Mouse (Mus musculus) embryonic facial prominence, embryonic 11.5 days (tissue): ENCODE measurements around the gene Il17rc. TPM values are rescaled to one million over a fixed set of nuclear protein-coding genes. Genes with fewer than 3 reads are reported as not detected.
A peak's percentile ranks its signal among the peaks of the same experiment; 100 is the strongest.

ENCODE experiments used
- ATAC-seq: fragments of 200-750 bp; cut with Nextera tagmentation; replicated peaks from 2 replicates; pipeline ENCODE4 v1.8.0; 2017; ENCODE audit warnings: low read depth; ENCODE audit not compliant: insufficient number of reproducible peaks, low FRiP score, low TSS enrichment
- DNase-seq: peaks from one replicate; pipeline ENCODE4 v3.0.0-alpha.2; 2015; ENCODE audit warnings: low spot score
- H3K27ac ChIP-seq: fragments of 300-500 bp; sonication (generic); replicated peaks from 2 replicates; pipeline ENCODE4 v1.5.1; 2014; ENCODE audit warnings: mild to moderate bottlenecking, low read depth, low read length, control low read depth
- H3K27me3 ChIP-seq: fragments of 300-500 bp; sonication (generic); 2 replicates; pipeline ENCODE4 v1.6.1; 2014; ENCODE audit warnings: mild to moderate bottlenecking, low read length, moderate library complexity, mixed read lengths; ENCODE audit not compliant: control insufficient read depth, insufficient read depth
- H3K36me3 ChIP-seq: fragments of 300-500 bp; sonication (generic); replicated peaks from 2 replicates; pipeline ENCODE4 v1.6.1; 2014; ENCODE audit warnings: low read depth, mild to moderate bottlenecking, low read length, moderate library complexity, mixed read lengths; ENCODE audit not compliant: control insufficient read depth, insufficient read depth
- H3K4me1 ChIP-seq: fragments of 300-500 bp; sonication (generic); 2 replicates; pipeline ENCODE4 v1.6.1; 2014; ENCODE audit warnings: low read length, mixed read lengths; ENCODE audit not compliant: control insufficient read depth, insufficient read depth
- H3K4me2 ChIP-seq: fragments of 300-500 bp; sonication (generic); 2 replicates; pipeline ENCODE4 v1.6.1; 2014; ENCODE audit warnings: low read depth, mild to moderate bottlenecking, control low read depth, low read length, moderate library complexity
- H3K4me3 ChIP-seq: fragments of 300-500 bp; sonication (generic); 2 replicates; pipeline ENCODE4 v1.5.1; 2014; ENCODE audit warnings: low read depth, low read length, control low read depth
- H3K9ac ChIP-seq: fragments of 300-500 bp; sonication (generic); replicated peaks from 2 replicates; pipeline ENCODE4 v1.6.1; 2014; ENCODE audit warnings: mild to moderate bottlenecking, control low read depth, low read length
- H3K9me3 ChIP-seq: fragments of 300-500 bp; sonication (generic); replicated peaks from 2 replicates; pipeline ENCODE4 v1.6.1; 2016; ENCODE audit warnings: mild to moderate bottlenecking, low read length, inconsistent platforms, mixed read lengths; ENCODE audit not compliant: control insufficient read depth
- WGBS: fragments of 180-500 bp; shearing (Covaris S2); extraction: QIAGEN DNeasy Blood & Tissue Kit; methylation state at CpG from one replicate; pipeline ENCODE4 v1.1.7; 2014; 5-methylcytosine and 5-hydroxymethylcytosine counted together
- polyA plus RNA-seq: library from polyadenylated mRNA; unstranded; fragments of >200 nt; fragmentation: Nextera tagmentation; extraction: Ambion mirVana; gene quantifications from 2 replicates; pipeline ENCODE4 v1.2.1, GENCODE M21; 2014

Gene Il17rc
- polyA plus RNA-seq, 1 experiment from 2014 or later = 1.3 TPM

- H3K27me3 ChIP-seq = peaks cover 17% of the 10 kb centered on the region
- H3K4me3 ChIP-seq = no peak overlapping the region
- DNase-seq = no peak
- ATAC-seq = no peak
- WGBS = 83% methylated on average over 6 of the region's 6 CpGs
- H3K9ac ChIP-seq = no peak overlapping the region
- H3K4me1 ChIP-seq = peaks cover 6% of the 10 kb centered on the region
- H3K36me3 ChIP-seq = no peaks in the 10 kb centered on the region
- H3K27ac ChIP-seq = no peak overlapping the region
- H3K4me2 ChIP-seq = no peak overlapping the region
- H3K9me3 ChIP-seq = no peaks in the 10 kb centered on the region
Observed at GRCm38 (mm10) chr6:113473715-113474114, 2.5 kb downstream of the Il17rc start.

DNA sequence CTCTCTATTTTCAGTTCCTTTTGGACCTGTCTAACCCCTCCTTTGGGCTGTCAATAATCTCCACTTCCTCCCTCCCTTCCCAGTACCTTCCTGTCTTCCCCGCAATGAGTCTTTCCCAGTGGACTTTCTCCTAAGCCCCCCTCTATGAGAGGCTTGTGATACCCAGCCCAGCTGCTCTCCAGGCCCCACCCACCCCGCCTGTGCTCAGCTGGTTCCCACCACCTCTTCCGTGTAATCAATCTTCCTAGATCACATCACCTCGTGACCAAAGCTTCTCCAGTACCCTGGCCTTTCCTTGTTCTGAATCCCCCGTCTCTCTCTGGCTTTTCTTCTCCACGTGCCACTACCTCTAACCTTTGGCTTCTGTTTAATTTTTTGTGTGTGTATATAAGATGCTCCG lies 6.1 kb downstream of the Il17rc start:
- DNase-seq (no peak), ATAC-seq (no peak)
- WGBS = 47% methylated on average over 7 of the region's 7 CpGs
- Histone ChIP-seq H3K4me1 (no peaks in the 10 kb centered on the region), H3K4me2 (no peak overlapping the region), H3K9me3 (no peaks in the 10 kb centered on the region), H3K4me3 (no peak overlapping the region), H3K27me3 (peaks cover 13% of the 10 kb centered on the region), H3K27ac (no peak overlapping the region), H3K36me3 (no peaks in the 10 kb centered on the region), H3K9ac (no peak overlapping the region)

- Histone ChIP-seq H3K27ac (no peak overlapping the region), H3K36me3 (no peaks in the 10 kb centered on the region), H3K4me1 (peaks cover 3% of the 10 kb centered on the region; the same call in 1 of the 2 replicates), H3K4me3 (no peak overlapping the region), H3K9me3 (no peaks in the 10 kb centered on the region), H3K9ac (no peak overlapping the region), H3K4me2 (no peak overlapping the region), H3K27me3 (peaks cover 18% of the 10 kb centered on the region)
- 79% methylated on average over 10 of the region's 10 CpGs for WGBS
- no peak for DNase-seq
- ATAC-seq = no peak
Observed at GRCm38 (mm10) chr6:113478906-113479305, 7.7 kb downstream of the Il17rc start.

DNA sequence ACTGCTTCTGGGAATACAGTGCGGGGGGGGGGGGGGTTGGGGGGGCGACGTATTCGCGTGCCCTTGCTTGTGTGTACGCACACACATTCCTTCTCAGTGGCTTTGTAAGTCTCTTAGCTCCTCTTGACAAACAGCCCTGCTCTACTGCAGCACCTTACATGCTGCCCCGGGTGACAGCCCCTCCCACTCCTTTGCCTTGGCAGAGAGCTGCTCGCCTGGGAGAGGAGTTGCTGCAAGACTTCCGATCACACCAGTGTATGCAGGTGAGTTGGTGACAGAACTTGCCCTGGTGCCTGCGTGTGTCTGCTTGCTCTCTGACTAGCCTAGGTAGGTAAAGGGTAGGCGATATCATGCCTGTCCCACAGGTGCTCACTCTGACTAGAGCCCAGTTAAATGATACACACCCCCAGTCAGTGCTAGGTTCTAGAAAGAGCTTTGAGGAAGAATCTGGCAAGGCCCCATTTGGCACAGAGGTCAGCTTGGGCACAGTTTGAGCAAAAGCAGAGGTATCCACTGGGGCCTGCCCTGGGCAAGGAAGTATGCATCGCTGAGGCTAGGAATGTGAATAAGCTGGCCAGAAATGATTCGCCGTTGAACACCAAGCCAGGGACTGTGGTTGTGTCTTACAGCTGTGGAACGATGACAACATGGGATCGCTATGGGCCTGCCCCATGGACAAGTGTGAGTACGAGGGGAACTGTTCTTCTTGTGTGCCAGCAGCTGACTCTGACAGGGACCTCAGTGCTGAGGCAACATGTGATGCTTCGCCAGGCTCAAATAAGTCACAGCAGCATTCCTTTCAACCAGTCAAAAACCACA lies 9.5 kb downstream of the Il17rc start:
- no peaks in the 10 kb centered on the region for H3K9me3 ChIP-seq
- ATAC-seq = no peak
- no peak overlapping the region for H3K27ac ChIP-seq
- H3K36me3 ChIP-seq = no peaks in the 10 kb centered on the region
- peaks cover 18% of the 10 kb centered on the region for H3K27me3 ChIP-seq
- H3K4me2 ChIP-seq = no peak overlapping the region
- H3K9ac ChIP-seq = no peak overlapping the region
- no peak for DNase-seq
- H3K4me3 ChIP-seq = no peak overlapping the region
- WGBS = 64% methylated on average over 18 of the region's 18 CpGs
- H3K4me1 ChIP-seq = peaks cover 4% of the 10 kb centered on the region; the same call in 1 of the 2 replicates

DNA sequence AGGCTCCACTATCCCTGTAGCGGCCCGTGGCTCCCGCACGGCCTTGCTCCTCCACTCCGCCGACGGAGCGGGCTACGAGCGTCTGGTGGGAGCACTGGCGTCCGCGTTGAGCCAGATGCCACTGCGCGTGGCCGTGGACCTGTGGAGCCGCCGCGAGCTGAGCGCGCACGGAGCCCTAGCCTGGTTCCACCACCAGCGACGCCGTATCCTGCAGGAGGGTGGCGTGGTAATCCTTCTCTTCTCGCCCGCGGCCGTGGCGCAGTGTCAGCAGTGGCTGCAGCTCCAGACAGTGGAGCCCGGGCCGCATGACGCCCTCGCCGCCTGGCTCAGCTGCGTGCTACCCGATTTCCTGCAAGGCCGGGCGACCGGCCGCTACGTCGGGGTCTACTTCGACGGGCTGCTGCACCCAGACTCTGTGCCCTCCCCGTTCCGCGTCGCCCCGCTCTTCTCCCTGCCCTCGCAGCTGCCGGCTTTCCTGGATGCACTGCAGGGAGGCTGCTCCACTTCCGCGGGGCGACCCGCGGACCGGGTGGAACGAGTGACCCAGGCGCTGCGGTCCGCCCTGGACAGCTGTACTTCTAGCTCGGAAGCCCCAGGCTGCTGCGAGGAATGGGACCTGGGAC lies 11.4 kb downstream of the Il17rc start:
- Histone ChIP-seq H3K27me3 (peaks cover 18% of the 10 kb centered on the region), H3K9me3 (no peaks in the 10 kb centered on the region), H3K4me3 (peak overlapping the region; percentile 32), H3K9ac (peak overlapping the region; percentile 46), H3K36me3 (no peaks in the 10 kb centered on the region), H3K4me1 (peaks cover 4% of the 10 kb centered on the region; the same call in 1 of the 2 replicates), H3K27ac (no peak overlapping the region), H3K4me2 (peak overlapping the region; percentile 64)
- WGBS = 2% methylated on average over 65 of the region's 65 CpGs
- ATAC-seq (peak; percentile 34; the same call in 1 of the 2 replicates), DNase-seq (no peak)

DNA sequence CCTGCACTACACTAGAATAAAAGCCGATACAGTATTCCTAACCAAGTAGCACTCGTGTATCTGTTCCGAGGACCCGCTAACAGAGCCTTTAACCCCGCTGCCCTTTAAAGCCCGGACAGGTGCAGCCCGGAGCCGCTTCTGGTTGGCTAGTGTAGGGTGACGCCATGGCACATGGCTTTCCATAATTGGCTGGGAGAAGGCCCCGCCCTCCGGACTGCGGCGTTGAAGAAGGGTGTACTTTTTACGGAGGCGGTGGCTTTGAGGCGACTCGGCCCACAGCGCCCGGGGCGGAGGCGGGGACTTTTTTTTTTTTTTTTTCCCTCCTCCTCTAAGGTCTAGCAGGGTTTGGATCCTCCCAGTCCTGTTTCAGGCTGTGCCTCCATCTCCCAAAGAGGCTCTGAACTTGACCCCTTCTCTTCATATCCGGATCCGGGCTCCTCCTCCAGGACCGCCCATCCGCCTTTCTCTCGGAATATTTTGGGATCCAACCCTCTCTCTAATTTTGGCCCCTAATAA lies 11.9 kb downstream of the Il17rc start, which contains the start of gene Creld1:
Gene Creld1, plus strand, starts transcription at position 198 of the 516 bp plus-strand sequence.
- Histone ChIP-seq H3K9me3 (no peaks in the 10 kb centered on the region), H3K27ac (peak within 1 kb of the TSS; percentile 7; the same call in 1 of the 2 replicates), H3K36me3 (no peaks in the 10 kb centered on the region), H3K27me3 (peaks cover 18% of the 10 kb centered on the region), H3K4me1 (peaks cover 4% of the 10 kb centered on the region; the same call in 1 of the 2 replicates), H3K9ac (peak within 1 kb of the TSS; percentile 46), H3K4me2 (peak within 1 kb of the TSS; percentile 64), H3K4me3 (peak within 1 kb of the TSS; percentile 32)
- ATAC-seq (peak; percentile 89), DNase-seq (peak; percentile 93)
- WGBS = 0% methylated on average over 26 of the region's 26 CpGs

DNA sequence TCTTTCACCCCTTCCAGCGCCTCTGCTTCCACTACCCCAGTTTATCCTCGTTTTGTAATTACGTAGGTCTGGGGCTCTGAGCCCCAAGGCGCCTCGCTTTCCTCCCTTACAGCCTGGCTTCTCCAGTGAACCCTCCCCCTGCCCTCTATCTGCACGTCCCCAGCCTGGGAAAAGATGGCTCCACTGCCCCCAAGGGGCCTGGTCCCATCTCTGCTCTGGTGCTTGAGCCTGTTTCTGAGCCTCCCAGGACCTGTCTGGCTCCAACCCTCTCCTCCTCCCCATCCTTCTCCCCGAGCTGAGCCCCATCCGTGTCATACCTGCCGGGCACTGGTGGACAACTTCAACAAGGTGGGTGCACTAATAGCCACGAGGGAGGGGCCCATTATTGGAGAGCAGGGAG lies 12.5 kb downstream of the Il17rc start:
- no peak for DNase-seq
- H3K27me3 ChIP-seq = peaks cover 18% of the 10 kb centered on the region

More for the DNA sequence above, 12.5 kb downstream of the Il17rc start:
- Histone ChIP-seq H3K9ac (peak overlapping the region; percentile 35), H3K4me3 (peak overlapping the region; percentile 32), H3K9me3 (no peaks in the 10 kb centered on the region), H3K4me1 (peaks cover 4% of the 10 kb centered on the region; the same call in 1 of the 2 replicates), H3K36me3 (no peaks in the 10 kb centered on the region), H3K4me2 (peak overlapping the region; percentile 64), H3K27ac (peak overlapping the region; percentile 7; the same call in 1 of the 2 replicates)
- WGBS = 10% methylated on average over 10 of the region's 10 CpGs
- ATAC-seq = peak; percentile 44; the same call in 1 of the 2 replicates
